Mouse (Mus musculus) lung, embryonic 15.5 days (tissue): ENCODE data around the gene Lnx1. TPM values are rescaled to one million over a fixed set of nuclear protein-coding genes. Genes with fewer than 3 reads are reported as not detected.

ENCODE experiments used
- ATAC-seq: fragments of 200-750 bp; cut with Nextera tagmentation; 2 replicates; pipeline ENCODE4 v1.8.0; 2017; ENCODE audit warnings: moderate number of reproducible peaks, borderline replicate concordance; ENCODE audit not compliant: low FRiP score, low TSS enrichment; ENCODE audit errors: extremely low read depth
- H3K27ac ChIP-seq: fragments of 300-500 bp; sonication (generic); 2 replicates; pipeline ENCODE4 v1.5.1; 2015; ENCODE audit warnings: moderate library complexity, mild to moderate bottlenecking, inconsistent platforms
- H3K27me3 ChIP-seq: fragments of 300-500 bp; sonication (generic); 2 replicates; pipeline ENCODE4 v1.6.1; 2015; ENCODE audit warnings: inconsistent platforms
- H3K36me3 ChIP-seq: fragments of 300-500 bp; sonication (generic); 2 replicates; pipeline ENCODE4 v1.6.1; 2015; ENCODE audit warnings: inconsistent platforms
- H3K4me1 ChIP-seq: fragments of 300-500 bp; sonication (generic); 2 replicates; pipeline ENCODE4 v1.6.1; 2015; ENCODE audit warnings: inconsistent platforms
- H3K4me2 ChIP-seq: fragments of 300-500 bp; sonication (generic); 2 replicates; pipeline ENCODE4 v1.6.1; 2015; ENCODE audit warnings: inconsistent platforms, mild to moderate bottlenecking, moderate library complexity
- H3K4me3 ChIP-seq: fragments of 300-500 bp; sonication (generic); 2 replicates; pipeline ENCODE4 v1.5.1; 2015; ENCODE audit warnings: mild to moderate bottlenecking, inconsistent platforms
- H3K9ac ChIP-seq: fragments of 300-500 bp; sonication (generic); 2 replicates; pipeline ENCODE4 v1.6.1; 2015; ENCODE audit warnings: inconsistent platforms
- H3K9me3 ChIP-seq: fragments of 300-500 bp; sonication (generic); 2 replicates; pipeline ENCODE4 v1.6.1; 2016; ENCODE audit warnings: inconsistent platforms
- WGBS: fragments of 180-500 bp; shearing (Covaris S2); methylation state at CpG from one replicate; pipeline ENCODE4 v1.1.7; 2015; 5-methylcytosine and 5-hydroxymethylcytosine counted together
- polyA plus RNA-seq: library from polyadenylated mRNA; unstranded; fragments of >200 nt; fragmentation: Nextera tagmentation; extraction: Ambion mirVana; gene quantifications from 2 replicates; pipeline ENCODE4 v1.2.1, GENCODE M21; 2015

The Lnx1 gene
- polyA plus RNA-seq, 1 experiment from 2014 or later = 5.4 TPM

DNA sequence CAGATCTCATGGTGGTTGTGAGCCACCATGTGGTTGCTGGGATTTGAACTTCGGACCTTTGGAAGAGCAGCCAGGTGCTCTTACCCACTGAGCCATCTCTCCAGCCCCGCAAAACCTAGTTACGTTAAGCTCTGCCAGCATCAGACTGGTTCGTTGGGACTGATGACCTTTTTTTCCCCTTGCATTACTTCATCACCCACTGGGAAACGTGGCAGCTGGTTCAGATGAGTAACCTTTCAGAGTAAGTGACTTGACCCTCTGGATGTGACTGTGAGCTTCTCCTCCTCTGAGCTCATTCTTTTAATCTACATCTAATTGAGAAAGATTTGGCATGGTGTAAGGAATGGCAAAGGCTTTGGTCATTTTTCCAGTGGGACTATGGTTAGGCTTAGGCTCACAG, 102.7 kb downstream of the Lnx1 start:
- no peaks in the 10 kb centered on the region for H3K27me3 ChIP-seq
- H3K27ac ChIP-seq = no peak overlapping the region
- no peak overlapping the region for H3K9ac ChIP-seq
- no peak overlapping the region for H3K4me3 ChIP-seq
- no peak overlapping the region for H3K4me2 ChIP-seq
- no peak for ATAC-seq
- H3K9me3 ChIP-seq = no peaks in the 10 kb centered on the region
- peaks cover 27% of the 10 kb centered on the region for H3K36me3 ChIP-seq
- 75% methylated on average over 5 of the region's 5 CpGs for WGBS
- H3K4me1 ChIP-seq = peaks cover 15% of the 10 kb centered on the region

DNA sequence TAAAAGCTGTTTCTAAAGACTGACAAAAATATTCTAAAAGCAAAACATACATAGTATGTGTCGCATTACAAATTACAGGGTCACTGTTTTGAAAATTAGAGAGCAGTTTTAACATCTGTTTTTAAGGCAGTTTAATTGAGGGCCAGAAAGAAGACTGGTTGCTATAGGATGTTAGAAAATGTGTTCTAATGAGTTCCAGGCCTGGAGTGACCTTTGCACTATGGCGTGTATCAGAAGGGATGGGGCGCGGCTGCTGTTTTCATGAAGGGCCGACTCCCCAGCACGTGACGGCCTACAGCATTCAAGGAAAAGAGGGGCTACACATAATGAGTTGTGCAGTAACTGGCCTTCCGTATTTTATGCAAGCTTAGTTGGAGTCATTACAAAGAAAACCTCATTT, 109.6 kb downstream of the Lnx1 start:
- H3K27me3 ChIP-seq = no peaks in the 10 kb centered on the region
- no peak overlapping the region for H3K27ac ChIP-seq
- no peak overlapping the region for H3K4me2 ChIP-seq
- no peak overlapping the region for H3K4me3 ChIP-seq
- H3K9ac ChIP-seq = no peak overlapping the region
- ATAC-seq = no peak
- H3K4me1 ChIP-seq = no peaks in the 10 kb centered on the region
- no peaks in the 10 kb centered on the region for H3K9me3 ChIP-seq
- peaks cover 72% of the 10 kb centered on the region for H3K36me3 ChIP-seq
- WGBS = 73% methylated on average over 8 of the region's 8 CpGs

DNA sequence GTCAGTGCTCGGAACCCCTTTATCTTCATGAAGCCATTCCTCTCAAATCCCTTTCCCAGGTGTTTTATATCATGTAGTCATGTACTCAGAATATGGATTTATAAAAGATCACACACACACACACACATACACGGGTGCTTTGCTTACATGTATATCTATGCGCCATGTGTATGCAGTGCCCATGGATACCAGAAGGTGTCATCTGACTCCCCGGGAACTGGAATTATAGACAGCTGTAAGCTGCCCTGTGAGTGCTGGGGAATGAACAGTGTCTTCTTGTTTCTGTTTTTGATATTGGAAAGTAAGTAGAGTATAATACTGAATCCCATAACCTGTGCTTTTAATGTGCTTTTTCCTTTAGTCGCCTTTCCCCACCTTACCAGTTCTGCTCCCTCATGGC, 111.3 kb downstream of the Lnx1 start:
- H3K9me3 ChIP-seq = no peaks in the 10 kb centered on the region
- no peaks in the 10 kb centered on the region for H3K27me3 ChIP-seq
- H3K4me3 ChIP-seq = no peak overlapping the region
- no peak for ATAC-seq
- no peak overlapping the region for H3K4me2 ChIP-seq
- peaks cover 73% of the 10 kb centered on the region for H3K36me3 ChIP-seq
- no peak overlapping the region for H3K9ac ChIP-seq
- 79% methylated on average over 5 of the region's 5 CpGs for WGBS
- H3K4me1 ChIP-seq = no peaks in the 10 kb centered on the region
- no peak overlapping the region for H3K27ac ChIP-seq

DNA sequence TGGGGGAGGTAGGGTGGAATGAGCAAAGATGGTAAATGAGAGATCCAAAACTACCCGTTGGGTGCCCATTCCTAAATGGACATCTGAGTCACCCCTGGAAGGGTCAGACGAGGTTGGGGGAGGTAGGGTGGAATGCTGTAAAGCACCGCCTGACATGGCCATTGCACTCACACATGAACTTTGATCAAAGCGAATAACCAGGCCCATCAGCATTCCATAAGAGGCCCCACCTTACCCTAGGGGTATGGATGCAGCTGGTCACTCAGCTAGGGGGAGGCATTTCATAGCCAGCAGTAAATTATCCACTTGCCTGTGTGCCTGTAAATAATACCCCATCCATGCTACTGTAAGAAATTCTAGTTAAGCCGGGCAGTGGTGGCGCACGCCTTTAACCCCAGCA, 113.6 kb downstream of the Lnx1 start:
- H3K27me3 ChIP-seq = no peaks in the 10 kb centered on the region
- no peak for ATAC-seq
- H3K9ac ChIP-seq = no peak overlapping the region
- 84% methylated on average over 7 of the region's 7 CpGs for WGBS
- no peak overlapping the region for H3K4me2 ChIP-seq
- no peak overlapping the region for H3K4me3 ChIP-seq
- no peak overlapping the region for H3K27ac ChIP-seq
- no peaks in the 10 kb centered on the region for H3K9me3 ChIP-seq
- H3K4me1 ChIP-seq = no peaks in the 10 kb centered on the region
- H3K36me3 ChIP-seq = peaks cover 57% of the 10 kb centered on the region

DNA sequence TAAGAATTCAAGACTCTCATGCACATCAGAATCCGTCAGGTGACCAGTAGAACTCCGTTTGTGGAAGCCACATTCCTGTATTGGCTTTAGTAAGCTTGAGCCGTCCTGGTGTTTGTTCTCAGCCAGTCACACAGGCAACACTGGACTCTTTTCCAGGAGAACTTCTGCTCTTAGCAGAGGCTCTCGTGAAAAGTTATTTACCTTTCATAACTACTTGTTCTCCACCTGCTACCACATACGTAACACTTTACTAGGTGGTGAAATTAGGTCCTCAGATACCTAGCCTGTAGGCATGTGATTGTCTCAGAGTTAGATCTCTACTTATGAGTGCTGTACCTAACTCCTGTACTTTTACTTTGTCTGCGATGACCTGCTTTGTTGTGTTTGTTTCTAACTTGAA, 130.9 kb downstream of the Lnx1 start:
- H3K9ac ChIP-seq = no peak overlapping the region
- no peaks in the 10 kb centered on the region for H3K4me1 ChIP-seq
- no peak overlapping the region for H3K4me3 ChIP-seq
- WGBS = 69% methylated on average over 6 of the region's 6 CpGs
- peaks cover 31% of the 10 kb centered on the region for H3K36me3 ChIP-seq
- no peaks in the 10 kb centered on the region for H3K27me3 ChIP-seq
- ATAC-seq = no peak
- H3K4me2 ChIP-seq = no peak overlapping the region
- H3K9me3 ChIP-seq = no peaks in the 10 kb centered on the region
- no peak overlapping the region for H3K27ac ChIP-seq

DNA sequence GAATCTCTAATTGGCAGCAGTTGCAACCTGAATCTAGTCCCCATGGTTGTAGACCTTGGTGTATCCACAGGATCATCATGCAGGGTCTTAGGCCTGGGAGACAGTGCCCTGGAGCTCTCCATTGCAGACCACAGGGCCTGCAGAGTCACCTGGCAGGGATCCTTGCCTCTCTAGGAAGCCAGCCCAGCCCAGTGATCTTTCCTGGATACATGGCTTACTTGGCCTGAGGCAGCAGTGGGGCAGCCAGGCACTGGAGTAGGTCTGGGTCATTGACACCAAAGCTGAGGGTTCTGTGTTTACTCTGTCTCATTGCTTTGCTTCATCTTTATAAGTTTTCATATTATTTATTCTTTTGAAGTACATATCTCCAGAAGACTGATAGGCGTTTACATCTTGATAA, 141.6 kb downstream of the Lnx1 start:
- no peak overlapping the region for H3K4me2 ChIP-seq
- no peak overlapping the region for H3K9ac ChIP-seq
- no peaks in the 10 kb centered on the region for H3K27me3 ChIP-seq
- no peak for ATAC-seq
- H3K4me3 ChIP-seq = no peak overlapping the region
- peaks cover 54% of the 10 kb centered on the region for H3K36me3 ChIP-seq
- H3K4me1 ChIP-seq = no peaks in the 10 kb centered on the region
- WGBS = 82% methylated on average over 1 of the region's 1 CpGs
- H3K27ac ChIP-seq = no peak overlapping the region
- no peaks in the 10 kb centered on the region for H3K9me3 ChIP-seq

DNA sequence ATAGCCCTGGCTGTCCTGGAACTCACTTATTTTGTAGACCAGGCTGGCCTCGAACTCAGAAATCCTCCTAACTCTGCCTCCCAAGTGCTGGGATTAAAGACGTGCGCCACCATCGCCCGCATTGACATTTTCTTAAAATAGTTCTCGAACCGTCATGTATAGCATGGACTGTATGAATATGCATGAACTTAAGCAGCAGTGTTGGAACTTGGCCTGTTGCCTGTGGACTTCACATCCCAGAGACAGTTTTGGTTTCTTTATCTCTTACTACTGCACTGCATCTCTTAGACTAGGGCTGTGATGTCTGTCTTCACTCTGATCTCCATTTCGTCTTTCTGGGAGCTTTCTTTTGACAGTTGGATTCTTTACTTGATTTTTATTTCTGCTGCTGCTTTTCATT, 153.1 kb downstream of the Lnx1 start:
- Histone ChIP-seq H3K9ac (no peak overlapping the region), H3K36me3 (peaks cover 59% of the 10 kb centered on the region), H3K4me2 (no peak overlapping the region), H3K9me3 (no peaks in the 10 kb centered on the region), H3K4me3 (no peak overlapping the region), H3K4me1 (no peaks in the 10 kb centered on the region), H3K27ac (no peak overlapping the region), H3K27me3 (no peaks in the 10 kb centered on the region)
- no peak for ATAC-seq
- 89% methylated on average over 8 of the region's 8 CpGs for WGBS

DNA sequence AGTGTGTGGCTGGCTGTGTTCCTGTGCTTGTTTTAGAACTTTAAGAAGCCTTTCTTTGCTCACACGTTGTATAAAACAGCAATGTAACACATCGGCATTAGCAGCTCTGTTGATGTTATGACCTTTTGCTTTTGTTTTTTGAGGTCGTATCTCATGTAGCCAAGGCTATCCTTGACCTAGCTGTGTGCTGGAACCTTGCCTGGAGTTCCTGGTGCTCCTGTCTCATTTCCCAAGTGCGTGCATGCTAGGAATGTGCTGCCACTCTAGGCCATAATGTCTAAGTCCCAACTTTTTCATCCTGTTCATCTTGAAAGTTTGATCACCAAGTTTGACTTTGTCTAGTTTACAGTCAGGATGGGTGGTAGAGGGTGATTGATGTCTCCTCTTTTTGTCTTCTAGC, 157.1 kb downstream of the Lnx1 start:
- Histone ChIP-seq H3K4me3 (no peak overlapping the region), H3K4me1 (no peaks in the 10 kb centered on the region), H3K9ac (no peak overlapping the region), H3K4me2 (no peak overlapping the region), H3K36me3 (peaks cover 62% of the 10 kb centered on the region), H3K27ac (no peak overlapping the region), H3K9me3 (no peaks in the 10 kb centered on the region), H3K27me3 (no peaks in the 10 kb centered on the region)
- ATAC-seq = no peak
- 90% methylated on average over 4 of the region's 4 CpGs for WGBS

Other genes starting within 250 kb of the Lnx1 start
- 16.6 and 18.4 TPM in 2 replicates for gene Scfd2, start 171.2 kb downstream of the Lnx1 start, polyA plus RNA-seq
- gene Fip1l1, start 167.5 kb downstream of the Lnx1 start, polyA plus RNA-seq = 84.9 and 85.0 TPM in 2 replicates